Comparison of ENCODE assay signal across 20 mouse cellular contexts in the genomic region with DNA sequence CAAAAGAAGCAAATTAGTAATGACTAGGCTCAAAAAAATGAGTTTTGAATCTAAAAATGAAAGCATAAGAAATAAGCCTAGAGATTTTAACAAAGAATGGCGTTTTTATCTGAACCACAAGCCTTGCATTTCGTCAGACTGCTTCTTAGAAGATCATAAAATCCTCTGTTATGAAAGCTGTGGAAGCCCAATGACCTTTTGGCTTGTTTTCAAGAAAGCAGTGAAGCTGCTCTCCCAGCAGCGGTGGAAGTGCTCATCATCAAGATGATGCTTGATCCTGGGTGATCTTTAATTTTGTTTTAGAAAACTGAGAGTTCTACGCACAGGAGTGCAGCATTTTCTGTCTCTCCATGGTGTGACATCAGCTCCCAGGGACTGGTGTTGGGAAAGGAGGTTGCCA.
DNase-seq lines count a peak whose midpoint lies in the region; ATAC-seq and TF ChIP-seq lines count a peak whose summit lies in the region.
"Had no signal": no experiment of that assay in that cellular context is flagged by ENCODE, and none has a peak within 500 bp of the region (broad histone marks: within the 10 kb centered on the region; RNA-seq: fewer than 3 reads in every experiment).

No protein-coding gene starts in this region.

- H3K4me1 ChIP-seq in embryonic facial prominence, embryonic 14.5 days (ENCODE audit: control insufficient read depth, insufficient read depth, low read length), result no peaks in the 10 kb centered on the region
- no peaks in the 10 kb centered on the region for H3K4me1 ChIP-seq in embryonic facial prominence, embryonic 10.5 days
- peaks cover 7% of the 10 kb centered on the region; the same call in 1 of the 2 replicates for H3K4me1 ChIP-seq in kidney, embryonic 15.5 days
- H3K4me1 ChIP-seq in kidney, postnatal 0 days (replicated peaks; ENCODE audit: insufficient read depth, low read length), result no peaks in the 10 kb centered on the region
- H3K4me1 ChIP-seq: hindbrain, embryonic 15.5 days; intestine, embryonic 15.5 days; limb, embryonic 15.5 days; midbrain, embryonic 12.5 days; neural tube, embryonic 13.5 days had no signal

- WGBS in embryonic facial prominence, embryonic 14.5 days, result 64% methylated on average over 4 of the region's 4 CpGs
- WGBS in embryonic facial prominence, embryonic 10.5 days, result 81% methylated on average over 4 of the region's 4 CpGs
- 48% methylated on average over 4 of the region's 4 CpGs for WGBS in kidney, embryonic 15.5 days
- 49% methylated on average over 4 of the region's 4 CpGs for WGBS in kidney, postnatal 0 days

- no peaks in the 10 kb centered on the region for H3K27me3 ChIP-seq in embryonic facial prominence, embryonic 14.5 days (replicated peaks; ENCODE audit: control insufficient read depth, insufficient read depth, low read length)
- H3K27me3 ChIP-seq in embryonic facial prominence, embryonic 10.5 days (replicated peaks; ENCODE audit: low read depth, poor library complexity, severe bottlenecking), result no peaks in the 10 kb centered on the region
- no peaks in the 10 kb centered on the region for H3K27me3 ChIP-seq in kidney, embryonic 15.5 days
- H3K27me3 ChIP-seq in kidney, postnatal 0 days (ENCODE audit: insufficient read depth, low read length), result no peaks in the 10 kb centered on the region
- H3K27me3 ChIP-seq: hindbrain, embryonic 15.5 days; intestine, embryonic 15.5 days; limb, embryonic 15.5 days; midbrain, embryonic 12.5 days; neural tube, embryonic 13.5 days had no signal

- H3K27ac ChIP-seq in embryonic facial prominence, embryonic 14.5 days (replicated peaks; ENCODE audit: low read depth, low read length), result no peak overlapping the region
- H3K27ac ChIP-seq in embryonic facial prominence, embryonic 10.5 days (replicated peaks), result no peak overlapping the region
- no peak overlapping the region for H3K27ac ChIP-seq in kidney, embryonic 15.5 days
- H3K27ac ChIP-seq in kidney, postnatal 0 days, result no peak overlapping the region
- H3K27ac ChIP-seq: heart, embryonic 10.5 days; hindbrain, embryonic 15.5 days; intestine, embryonic 15.5 days; limb, embryonic 15.5 days; midbrain, embryonic 12.5 days; neural tube, embryonic 13.5 days had no signal

- H3K4me2 ChIP-seq in embryonic facial prominence, embryonic 14.5 days (ENCODE audit: low read depth, low read length), result no peak overlapping the region
- no peak overlapping the region for H3K4me2 ChIP-seq in kidney, embryonic 15.5 days
- no peak overlapping the region for H3K4me2 ChIP-seq in kidney, postnatal 0 days (ENCODE audit: low read length)
- H3K4me2 ChIP-seq: hindbrain, embryonic 15.5 days; intestine, embryonic 15.5 days; limb, embryonic 15.5 days; midbrain, embryonic 12.5 days; neural tube, embryonic 13.5 days had no signal

- DNase-seq in embryonic facial prominence, embryonic 14.5 days (ENCODE audit: low spot score), result peak; percentile 45
- DNase-seq in embryonic facial prominence, embryonic 10.5 days (ENCODE audit: low spot score), result no peak
- peak; percentile 52 for DNase-seq in kidney, adult 9 months
- peak; percentile 28 for DNase-seq in 3T3-L1 (ENCODE audit: low read depth, low spot score)
- DNase-seq in kidney, postnatal 0 days (ENCODE audit: low spot score), result peak; percentile 73
- DNase-seq in T-cell, adult 2 months (ENCODE audit: low spot score), result no peak
- DNase-seq: cerebellum, adult 8-10 months; gastrocnemius, postnatal 14 days; heart, postnatal 14 days; spleen, adult 18-20 months; thymus, postnatal 25 days had no signal

- H3K36me3 ChIP-seq in embryonic facial prominence, embryonic 14.5 days (ENCODE audit: control insufficient read depth, insufficient read depth, low read length), result no peaks in the 10 kb centered on the region
- H3K36me3 ChIP-seq in embryonic facial prominence, embryonic 10.5 days (replicated peaks), result no peaks in the 10 kb centered on the region
- H3K36me3 ChIP-seq in kidney, embryonic 15.5 days, result no peaks in the 10 kb centered on the region
- H3K36me3 ChIP-seq in kidney, postnatal 0 days (ENCODE audit: insufficient read depth, low read length), result no peaks in the 10 kb centered on the region
- H3K36me3 ChIP-seq: G1E; heart, embryonic 10.5 days; hindbrain, embryonic 15.5 days; intestine, embryonic 15.5 days; limb, embryonic 15.5 days; midbrain, embryonic 12.5 days; neural tube, embryonic 13.5 days had no signal

- no peaks in the 10 kb centered on the region for H3K9me3 ChIP-seq in embryonic facial prominence, embryonic 14.5 days (ENCODE audit: control insufficient read depth, low read length)
- H3K9me3 ChIP-seq in embryonic facial prominence, embryonic 10.5 days, result no peaks in the 10 kb centered on the region
- no peaks in the 10 kb centered on the region for H3K9me3 ChIP-seq in kidney, embryonic 15.5 days (replicated peaks)
- H3K9me3 ChIP-seq in kidney, postnatal 0 days (replicated peaks; ENCODE audit: low read length), result no peaks in the 10 kb centered on the region
- H3K9me3 ChIP-seq: G1E; heart, embryonic 10.5 days; hindbrain, embryonic 15.5 days; intestine, embryonic 15.5 days; limb, embryonic 15.5 days; midbrain, embryonic 12.5 days; neural tube, embryonic 13.5 days had no signal

- no peak for ATAC-seq in embryonic facial prominence, embryonic 14.5 days (ENCODE audit: low read depth)
- ATAC-seq in kidney, embryonic 15.5 days (replicated peaks; ENCODE audit: low FRiP score), result no peak
- ATAC-seq in kidney, postnatal 0 days (replicated peaks; ENCODE audit: low FRiP score, low read depth), result no peak
- ATAC-seq: forebrain, embryonic 14.5 days; intestine, embryonic 15.5 days had no signal

- no peak for TF ChIP-seq CTCF in kidney, postnatal 0 days (IDR thresholded peaks at IDR 0.05; ENCODE audit: low read depth)

- H3K9ac ChIP-seq in embryonic facial prominence, embryonic 14.5 days (ENCODE audit: low read depth, low read length), result no peak overlapping the region
- no peak overlapping the region for H3K9ac ChIP-seq in kidney, embryonic 15.5 days
- H3K9ac ChIP-seq in kidney, postnatal 0 days (ENCODE audit: low read depth, low read length), result no peak overlapping the region
- H3K9ac ChIP-seq: hindbrain, embryonic 15.5 days; intestine, embryonic 15.5 days; limb, embryonic 15.5 days; midbrain, embryonic 12.5 days; neural tube, embryonic 13.5 days had no signal

- no peak overlapping the region for H3K4me3 ChIP-seq in embryonic facial prominence, embryonic 14.5 days (ENCODE audit: low read depth, low read length)
- no peak overlapping the region for H3K4me3 ChIP-seq in embryonic facial prominence, embryonic 10.5 days
- H3K4me3 ChIP-seq in kidney, embryonic 15.5 days (replicated peaks), result no peak overlapping the region
- no peak overlapping the region for H3K4me3 ChIP-seq in kidney, postnatal 0 days (replicated peaks; ENCODE audit: low read depth, low read length)
- H3K4me3 ChIP-seq: heart, embryonic 10.5 days; hindbrain, embryonic 15.5 days; intestine, embryonic 15.5 days; limb, embryonic 15.5 days; midbrain, embryonic 12.5 days; neural tube, embryonic 13.5 days had no signal

Comparison
In these comparisons a context has a peak if more than half of its experiments do, and no peak if none do; other contexts are left out.
1. DNase-seq: peak in embryonic facial prominence, embryonic 14.5 days (single experiment), kidney, adult 9 months (single experiment), 3T3-L1 (single experiment) and kidney, postnatal 0 days (single experiment); none in embryonic facial prominence, embryonic 10.5 days (single experiment) and T-cell, adult 2 months (single experiment).